Mouse (Mus musculus) T-helper 2 cell (primary cell): ENCODE results near the gene Rin3.

Experiments
- in situ Hi-C: fragments of 300-600 bp; cut with MboI, MseI; formaldehyde crosslinking; loops from one replicate; pipeline ENCODE4 v1.15.1; 2025; ENCODE audit warnings: high pct_unique_total_duplicates

Rin3 gene

DNA sequence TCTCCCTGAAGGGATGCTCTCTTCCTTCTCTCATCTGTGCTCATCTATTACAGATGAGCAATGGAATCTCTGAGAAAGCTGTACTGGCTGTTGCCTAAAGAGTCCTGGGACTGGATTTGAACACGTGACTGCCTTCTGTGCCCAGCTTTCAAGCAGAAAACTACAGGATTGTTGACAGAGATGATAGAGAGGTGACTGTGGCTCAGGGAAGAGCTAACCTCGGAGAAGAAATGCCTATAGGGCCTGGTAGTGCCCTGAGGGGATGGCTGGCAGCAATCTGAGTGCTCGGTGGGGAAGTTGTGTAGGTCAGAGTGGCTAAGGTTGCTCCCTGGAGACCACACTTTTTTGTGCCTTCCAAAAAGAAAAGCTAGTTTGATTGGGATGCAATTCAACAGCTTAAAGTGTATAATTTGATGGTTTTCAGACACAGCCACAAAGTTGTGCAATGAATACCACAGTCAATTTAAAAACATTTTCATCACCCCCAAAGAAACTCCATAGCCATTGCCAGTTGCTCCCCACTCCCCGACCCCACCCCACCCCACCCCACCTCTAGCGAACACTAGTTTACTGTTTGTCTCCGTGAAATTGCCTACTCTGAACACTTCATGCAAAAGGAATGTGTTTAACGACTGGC is 1.9 kb upstream of the Rin3 start:
- in situ Hi-C loops: no loop called here

DNA sequence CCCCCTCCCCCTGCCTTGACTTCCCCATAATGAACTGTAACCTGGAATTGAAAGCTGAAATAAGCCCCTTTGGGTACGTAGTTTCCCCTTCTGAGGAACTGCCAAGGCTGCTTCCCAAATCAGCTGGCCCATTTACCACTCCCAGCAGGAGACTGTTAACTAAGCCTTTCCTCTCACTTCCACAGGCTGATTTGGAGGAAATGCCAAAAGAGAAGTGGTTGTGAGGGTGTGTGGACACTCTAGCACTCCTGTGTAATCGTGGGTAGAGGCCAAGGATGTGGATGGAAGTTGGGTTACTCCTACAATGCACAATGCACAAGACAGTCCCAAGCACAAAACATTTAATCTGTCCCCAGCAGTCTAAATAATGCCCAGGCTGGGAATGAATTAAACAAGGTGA is 722 bp upstream of the Rin3 start:
- in situ Hi-C loops: no loop called here

DNA sequence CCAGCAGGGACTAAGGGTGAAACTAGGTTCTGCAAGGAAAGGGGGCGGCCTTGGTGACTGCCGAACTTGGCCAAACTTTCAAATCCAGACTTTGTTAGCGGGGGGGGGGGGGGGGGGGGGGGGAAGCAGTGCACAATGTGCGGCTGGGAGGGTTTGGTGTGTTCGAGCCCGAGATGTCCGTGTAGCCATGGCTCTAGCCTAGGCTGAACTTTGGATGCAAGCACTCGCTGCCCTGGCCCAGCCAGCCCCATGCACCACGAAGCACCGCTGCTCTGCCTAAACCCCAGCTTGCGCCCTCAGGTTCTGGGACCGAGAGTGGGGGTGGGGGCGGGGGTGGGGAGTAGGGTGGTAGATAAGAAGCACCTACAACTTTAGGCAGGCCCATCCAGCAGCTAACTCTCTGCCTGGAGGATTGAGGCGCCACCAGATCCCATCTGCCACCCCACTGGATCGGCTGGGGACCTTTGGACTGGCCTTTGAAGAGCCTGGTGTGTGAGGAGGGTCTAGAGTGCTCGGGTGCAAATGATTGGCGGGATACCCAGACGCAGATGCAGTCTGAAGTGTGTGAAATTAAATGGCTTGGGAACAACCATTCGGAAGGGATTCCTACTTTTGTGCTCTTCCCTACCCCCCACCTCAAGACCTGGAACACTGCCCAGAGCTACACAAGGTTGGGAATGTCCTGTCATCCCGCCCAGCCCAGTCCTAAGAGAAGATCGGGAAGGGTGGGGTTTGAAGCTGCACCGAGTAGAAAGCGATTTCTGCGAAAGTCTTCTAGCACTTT is 827 bp downstream of the Rin3 start:
- in situ Hi-C loops: no loop called here

DNA sequence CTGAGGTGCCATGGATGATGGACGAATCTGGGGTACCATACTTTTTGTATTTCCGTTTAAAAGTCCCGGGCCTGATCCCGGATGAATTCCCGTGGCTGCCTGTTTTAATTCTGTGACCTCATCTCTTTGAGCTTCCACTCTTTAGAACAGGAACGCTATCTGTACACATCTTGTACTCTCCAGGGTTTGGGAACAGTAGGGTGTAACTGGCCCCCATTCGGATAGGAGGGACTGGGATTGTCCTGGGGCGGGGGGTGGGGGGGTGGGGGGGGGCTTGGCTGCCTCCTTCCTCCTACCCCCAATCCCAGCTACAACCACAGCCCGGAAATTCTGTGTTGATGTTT is 1.4 kb downstream of the Rin3 start:
- in situ Hi-C loops: no loop called here

DNA sequence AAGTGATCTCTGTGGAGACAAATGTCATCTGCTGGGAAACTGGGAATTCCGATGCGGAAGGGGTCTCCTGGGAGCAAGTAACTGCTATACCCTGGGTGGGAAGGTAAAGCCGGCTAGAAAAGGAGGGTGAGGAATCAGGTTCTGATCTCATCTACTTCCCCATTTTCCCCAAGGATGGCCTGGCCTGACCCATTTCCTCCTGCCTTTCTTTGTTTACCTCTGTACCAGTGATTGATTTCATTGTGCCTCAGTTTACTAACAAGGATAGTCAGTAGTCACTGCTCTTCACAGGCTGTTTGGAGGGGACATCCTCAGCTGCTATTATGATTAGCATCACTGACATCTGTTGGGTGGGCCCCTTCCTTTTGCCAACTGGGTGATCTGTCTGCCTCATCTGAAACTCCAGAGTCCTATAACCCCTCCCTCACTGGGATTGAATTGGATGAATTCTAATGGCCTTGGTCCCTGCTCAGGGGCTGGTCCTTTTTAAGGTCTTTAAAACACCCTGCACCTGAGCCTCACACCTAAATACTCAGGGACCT is 1.8 kb downstream of the Rin3 start:
- in situ Hi-C loops: no loop called here

GRCm38 (mm10) chr12:102285318-102285717 is 2.5 kb downstream of the Rin3 start:
- in situ Hi-C loops: no loop called here

GRCm38 (mm10) chr12:102285779-102286178 is 2.9 kb downstream of the Rin3 start:
- in situ Hi-C loops: no loop called here

DNA sequence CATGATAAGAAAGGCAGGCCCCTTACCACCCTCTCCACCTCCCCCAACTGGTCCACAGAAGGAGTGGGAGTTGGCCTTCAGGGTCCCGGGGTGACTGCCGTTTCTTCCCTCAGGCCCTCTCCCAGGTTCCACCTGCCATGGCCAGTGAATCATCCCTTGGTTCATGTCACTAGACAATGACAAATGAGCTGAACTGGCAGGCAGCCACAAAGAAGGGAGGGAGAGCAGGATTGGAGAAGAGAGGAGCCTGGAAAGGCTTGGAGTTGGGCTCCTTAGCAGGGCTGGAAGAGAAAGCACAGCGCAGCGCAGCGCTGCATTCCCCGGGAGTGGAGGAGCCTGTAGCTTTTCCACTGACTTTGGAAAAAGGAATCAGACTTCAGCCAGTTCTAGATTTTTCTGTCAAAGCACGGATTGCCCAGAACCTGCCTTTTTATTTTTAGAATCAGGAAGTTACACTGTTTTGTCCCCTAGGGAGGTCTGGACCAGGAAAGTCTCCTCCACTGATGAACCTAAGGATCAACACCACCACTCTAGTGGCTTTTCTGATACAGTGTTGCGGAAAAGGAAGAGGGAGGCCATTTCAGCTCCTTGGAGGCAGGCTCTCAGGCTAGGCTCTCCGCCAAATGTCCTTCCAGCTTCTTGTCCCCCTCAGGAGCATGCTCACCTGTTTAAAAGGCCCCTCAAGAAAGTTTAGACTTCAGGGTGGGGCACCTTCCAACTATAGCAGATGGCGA is 4.0 kb downstream of the Rin3 start:
- in situ Hi-C loops: no loop called here

GRCm38 (mm10) chr12:102287904-102288602 is 5.2 kb downstream of the Rin3 start:
- in situ Hi-C loops: no loop called here

- in situ Hi-C loops: no loop called here
Measured at GRCm38 (mm10) chr12:102288846-102289245, 6.0 kb downstream of the Rin3 start.

GRCm38 (mm10) chr12:102289568-102289967 is 6.7 kb downstream of the Rin3 start:
- in situ Hi-C loops: no loop called here

- in situ Hi-C loops: no loop called here
Measured at GRCm38 (mm10) chr12:102290662-102291061, 7.8 kb downstream of the Rin3 start.

- in situ Hi-C loops: no loop called here
Measured at GRCm38 (mm10) chr12:102291686-102292085, 8.8 kb downstream of the Rin3 start.

GRCm38 (mm10) chr12:102292501-102293215 is 9.8 kb downstream of the Rin3 start:
- in situ Hi-C loops: no loop called here

DNA sequence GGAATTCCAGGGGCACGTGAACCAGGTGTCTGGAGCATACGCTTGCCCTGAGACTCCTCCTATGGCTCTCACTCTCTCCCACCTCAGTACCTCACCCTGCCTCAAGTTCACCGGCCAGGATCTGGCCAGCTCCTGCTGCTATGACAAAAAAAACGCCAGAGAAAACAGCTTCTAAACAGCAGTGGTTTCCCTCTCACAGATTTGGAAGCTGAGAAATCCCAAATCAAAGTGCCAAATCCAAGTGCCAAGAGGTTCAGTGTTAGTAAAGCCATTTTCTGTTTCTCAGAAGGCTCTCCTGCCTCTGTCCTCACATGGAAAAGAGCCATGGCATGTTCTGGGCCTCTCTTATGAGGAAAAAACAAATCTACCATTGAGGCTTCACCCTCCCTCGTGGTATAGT is 11.8 kb downstream of the Rin3 start:
- in situ Hi-C loops: no loop called here

DNA sequence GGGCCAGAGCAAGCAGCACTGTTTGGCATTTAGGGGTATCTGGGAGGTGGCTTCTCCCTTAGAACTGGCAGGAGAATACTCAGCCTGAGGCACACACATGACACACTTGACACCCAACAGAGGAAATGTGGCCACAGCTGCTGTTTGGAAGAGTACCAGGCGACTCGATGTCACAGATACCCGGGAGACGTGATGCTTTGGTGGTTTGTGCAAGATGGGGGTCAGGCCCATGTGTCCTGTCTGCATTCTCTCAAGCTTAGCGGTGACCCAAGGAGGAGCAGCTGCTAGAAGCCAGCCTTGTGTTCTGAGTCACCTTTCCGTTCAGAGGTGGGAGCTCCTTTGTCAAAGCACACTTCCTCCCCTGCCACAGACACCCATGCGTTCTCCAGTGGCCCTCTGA is 12.4 kb downstream of the Rin3 start:
- in situ Hi-C loops: no loop called here

DNA sequence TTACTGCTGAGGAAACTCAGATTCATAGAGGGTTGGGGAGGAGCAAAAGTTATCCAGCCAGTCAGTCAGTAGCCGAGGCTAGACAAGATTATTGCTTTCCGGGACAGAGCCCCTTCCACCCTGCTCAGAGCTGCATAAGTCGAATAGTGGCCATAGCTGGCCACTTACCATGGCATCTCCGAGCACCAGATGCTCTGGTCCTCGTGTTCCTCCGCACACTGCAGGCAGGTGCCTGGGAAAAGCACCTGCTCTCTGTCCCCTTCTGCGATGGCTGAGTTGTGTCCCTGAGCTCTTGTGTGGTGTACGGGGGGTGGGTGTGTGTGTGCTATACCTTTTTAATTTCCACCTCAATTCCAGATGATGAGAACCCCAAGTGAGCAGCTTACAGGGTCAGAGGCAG is 12.8 kb downstream of the Rin3 start:
- in situ Hi-C loops: no loop called here

GRCm38 (mm10) chr12:102296361-102296760 is 13.5 kb downstream of the Rin3 start:
- in situ Hi-C loops: no loop called here

- in situ Hi-C loops: no loop called here
Measured at GRCm38 (mm10) chr12:102296967-102297366, 14.1 kb downstream of the Rin3 start.

GRCm38 (mm10) chr12:102299209-102299608 is 16.4 kb downstream of the Rin3 start:
- in situ Hi-C loops: no loop called here

DNA sequence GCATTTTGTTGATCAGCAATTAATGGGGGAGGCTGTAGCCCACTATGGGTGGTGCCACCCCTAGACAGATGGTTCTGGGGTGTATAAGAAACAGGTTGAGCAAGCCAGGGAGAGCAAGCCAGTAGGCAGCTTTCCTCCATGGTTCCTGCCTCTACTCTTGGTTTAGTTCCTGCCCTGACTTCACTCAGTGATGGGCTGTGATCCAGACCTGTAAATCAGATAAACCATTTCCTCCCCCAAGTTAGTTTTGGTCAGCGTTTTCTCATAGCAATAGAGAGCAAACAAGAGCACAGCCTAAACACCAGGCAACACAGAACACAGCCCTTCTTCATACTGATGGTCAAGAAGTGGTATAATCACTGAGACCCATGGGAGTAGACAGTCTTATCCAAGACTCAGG is 18.7 kb downstream of the Rin3 start:
- in situ Hi-C loops: no loop called here
